Mouse (Mus musculus) adrenal gland, adult 18-20 months (tissue): ENCODE results near the gene Zswim5. TPM values are rescaled to one million over a fixed set of nuclear protein-coding genes. Genes with fewer than 3 reads are reported as not detected.

Experiments used
- DNase-seq, 2 experiments: peaks; one replicate each; pipeline ENCODE4 v3.0.0; 2021 to 2022; ENCODE audit warnings: low spot score in 2 of 2
- total RNA-seq, 2 experiments: library from RNA; stranded (reverse); gene quantifications; 1 replicate in 1 of 2; 2 replicates in 1 of 2; pipeline ENCODE4 v1.2.3; 2021

The Zswim5 gene
- total RNA-seq, 2 experiments from 2014 or later = 3.8 to 5.2 TPM

- no peak for DNase-seq
These were observed 33.5 kb downstream of the Zswim5 start for GRCm38 (mm10) chr4:116910489-116911181.

- no peak for DNase-seq
These were observed 34.0 kb downstream of the Zswim5 start for GRCm38 (mm10) chr4:116911202-116911601.

GRCm38 (mm10) chr4:116913318-116913717 is 36.1 kb downstream of the Zswim5 start:
- no peak for DNase-seq

- no peak for DNase-seq
These were observed 51.0 kb downstream of the Zswim5 start for GRCm38 (mm10) chr4:116928006-116928651.

- DNase-seq = no peak
These were observed 62.4 kb downstream of the Zswim5 start for GRCm38 (mm10) chr4:116939585-116939984.

GRCm38 (mm10) chr4:116942695-116943094 is 65.5 kb downstream of the Zswim5 start:
- no peak for DNase-seq

- DNase-seq = no peak
These were observed 66.9 kb downstream of the Zswim5 start for GRCm38 (mm10) chr4:116944055-116944454.

- no peak for DNase-seq
These were observed 74.5 kb downstream of the Zswim5 start for GRCm38 (mm10) chr4:116951642-116952041.

- no peak for DNase-seq
These were observed 77.8 kb downstream of the Zswim5 start for GRCm38 (mm10) chr4:116954951-116955350.

- no peak for DNase-seq
These were observed 99.3 kb downstream of the Zswim5 start for GRCm38 (mm10) chr4:116976503-116976902.

- DNase-seq = no peak
These were observed 108.5 kb downstream of the Zswim5 start for GRCm38 (mm10) chr4:116985681-116986080.

GRCm38 (mm10) chr4:116986400-116987121 is 109.4 kb downstream of the Zswim5 start:
- DNase-seq = peak; percentile 56 to 66

- no peak for DNase-seq
These were observed 109.9 kb downstream of the Zswim5 start for GRCm38 (mm10) chr4:116987122-116987456.

- no peak for DNase-seq
These were observed 112.6 kb downstream of the Zswim5 start for GRCm38 (mm10) chr4:116989731-116990130.

- peak; percentile 78 to 80 for DNase-seq
These were observed 114.2 kb downstream of the Zswim5 start for GRCm38 (mm10) chr4:116991366-116991765.

GRCm38 (mm10) chr4:116993672-116994621 is 116.8 kb downstream of the Zswim5 start, which contains the start of gene Urod:
Gene Urod, minus strand, starts transcription at chr4:116994413.
- peak; percentile 86 to 89 for DNase-seq

GRCm38 (mm10) chr4:116995131-116995797 is 118.1 kb downstream of the Zswim5 start, which contains the start of gene Hectd3:
Gene Hectd3, plus strand, starts transcription at chr4:116995317.
- peak; percentile 51 to 61 for DNase-seq

- DNase-seq = peak; percentile 31 to 49
These were observed 118.6 kb downstream of the Zswim5 start for GRCm38 (mm10) chr4:116995798-116996135.

- DNase-seq = no peak
These were observed 122.5 kb downstream of the Zswim5 start for GRCm38 (mm10) chr4:116999513-117000154.

GRCm38 (mm10) chr4:117001957-117002356 is 124.8 kb downstream of the Zswim5 start:
- DNase-seq = no peak
